Mouse (Mus musculus) cerebellum, adult 2 months (tissue): ENCODE measurements around the gene Dock3.

Experiments used
- CTCF ChIP-seq: fragments of 200-500 bp; IDR thresholded peaks from 2 replicates; pipeline ENCODE4 v1.5.1; 2011; ENCODE audit warnings: low read depth, mild to moderate bottlenecking, control low read depth, low read length, moderate library complexity, borderline replicate concordance; ENCODE audit not compliant: insufficient read depth
- POLR2A ChIP-seq: fragments of 200-500 bp; IDR thresholded peaks from 2 replicates; pipeline ENCODE4 v1.6.1; 2011; ENCODE audit warnings: low read length, control low read depth, borderline replicate concordance; ENCODE audit not compliant: insufficient read depth

DNA sequence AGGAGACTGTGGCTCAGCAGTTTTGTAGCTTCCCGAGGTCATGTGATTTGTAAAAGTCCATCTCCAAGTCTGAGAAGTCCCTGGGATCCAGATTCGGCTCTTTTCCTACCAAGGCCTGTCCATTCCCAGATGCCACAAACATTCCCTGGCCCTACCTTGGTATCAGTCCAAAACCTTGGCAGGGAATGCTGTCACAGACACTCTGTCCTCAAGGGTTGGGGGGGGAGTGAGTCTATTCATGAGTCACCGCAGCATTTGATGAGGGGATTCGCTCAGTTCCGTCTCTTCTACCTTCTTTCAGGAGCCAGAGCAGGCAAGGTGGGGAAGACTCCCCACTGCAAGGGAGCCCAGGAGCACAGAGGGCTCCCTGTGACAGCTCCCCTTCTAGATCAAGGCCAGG, 44.0 kb upstream of the Dock3 start:
- TF ChIP-seq CTCF (no peak), POLR2A (no peak)
